7 mouse cellular contexts compared by ENCODE assay signal in the genomic region with DNA sequence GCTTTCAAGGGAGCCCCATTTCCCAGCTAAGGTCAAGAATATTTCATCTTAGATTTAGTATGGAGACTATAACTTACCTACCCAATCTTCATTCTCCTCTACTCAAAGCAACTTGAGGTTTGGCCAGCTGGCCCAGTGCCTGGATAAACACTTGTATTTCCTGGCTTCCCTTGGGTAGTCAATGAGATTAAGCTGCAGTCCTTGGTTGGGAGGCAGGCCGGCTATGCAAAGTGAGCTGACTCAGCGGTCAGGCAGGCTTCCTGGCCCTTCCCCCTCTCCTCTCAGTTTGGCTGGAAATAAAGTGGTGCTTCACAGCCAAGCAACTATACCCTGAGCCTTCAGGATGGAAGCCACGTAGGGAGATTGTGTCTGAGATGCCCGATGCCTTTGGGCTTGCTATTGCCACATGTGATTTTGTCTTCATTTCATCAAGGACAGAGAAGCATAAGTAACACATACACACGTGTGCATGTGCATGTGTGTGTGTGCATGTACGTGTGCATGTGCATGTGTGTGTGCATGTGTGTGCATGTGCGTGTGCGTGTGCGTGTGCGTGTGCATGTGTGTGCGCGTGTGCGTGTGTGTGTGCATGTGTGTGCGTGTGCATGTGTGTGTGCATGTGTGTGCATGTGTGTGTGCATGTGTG.
DNase-seq lines count a peak whose midpoint lies in the region; ATAC-seq lines count a peak whose summit lies in the region.

No protein-coding gene starts in this region.

- no peak overlapping the region for H3K4me3 ChIP-seq in embryonic facial prominence, embryonic 14.5 days (ENCODE audit: low read depth, low read length)
- peak overlapping the region; percentile 23; the same call in 1 of the 2 replicates for H3K4me3 ChIP-seq in heart, embryonic 10.5 days
- H3K4me3 ChIP-seq in liver, embryonic 13.5 days (replicated peaks) = no peak overlapping the region
- H3K4me3 ChIP-seq in neural tube, embryonic 14.5 days (ENCODE audit: low read depth, low read length) = no peak overlapping the region

- 69% methylated on average over 14 of the region's 14 CpGs for WGBS in embryonic facial prominence, embryonic 14.5 days
- WGBS in heart, embryonic 10.5 days = 61% methylated on average over 14 of the region's 14 CpGs
- WGBS in liver, embryonic 13.5 days (ENCODE audit: insufficient replicate concordance) = 65% methylated on average over 14 of the region's 14 CpGs
- WGBS in neural tube, embryonic 14.5 days = 71% methylated on average over 14 of the region's 14 CpGs

- H3K27me3 ChIP-seq in embryonic facial prominence, embryonic 14.5 days (replicated peaks; ENCODE audit: control insufficient read depth, insufficient read depth, low read length) = no peaks in the 10 kb centered on the region
- H3K27me3 ChIP-seq in heart, embryonic 10.5 days (ENCODE audit: insufficient read depth, poor library complexity, severe bottlenecking) = no peaks in the 10 kb centered on the region
- H3K27me3 ChIP-seq in liver, embryonic 13.5 days = no peaks in the 10 kb centered on the region
- no peaks in the 10 kb centered on the region for H3K27me3 ChIP-seq in neural tube, embryonic 14.5 days (ENCODE audit: control insufficient read depth, insufficient read depth, low read length)

- H3K4me2 ChIP-seq in embryonic facial prominence, embryonic 14.5 days (ENCODE audit: low read depth, low read length) = peak overlapping the region; percentile 18; the same call in 1 of the 2 replicates
- H3K4me2 ChIP-seq in liver, embryonic 13.5 days = no peak overlapping the region
- H3K4me2 ChIP-seq in neural tube, embryonic 14.5 days (ENCODE audit: low read depth, low read length) = no peak overlapping the region

- peaks cover 19% of the 10 kb centered on the region for H3K4me1 ChIP-seq in embryonic facial prominence, embryonic 14.5 days (ENCODE audit: control insufficient read depth, insufficient read depth, low read length)
- H3K4me1 ChIP-seq in heart, embryonic 10.5 days = peaks cover 23% of the 10 kb centered on the region
- H3K4me1 ChIP-seq in liver, embryonic 13.5 days (replicated peaks) = peaks cover 7% of the 10 kb centered on the region; the same call in 1 of the 2 replicates
- peaks cover 13% of the 10 kb centered on the region; the same call in 1 of the 2 replicates for H3K4me1 ChIP-seq in neural tube, embryonic 14.5 days (ENCODE audit: control insufficient read depth, insufficient read depth, low read length)

- DNase-seq in adrenal gland, adult 8-10 months = peak; percentile 90
- DNase-seq in embryonic facial prominence, embryonic 14.5 days (ENCODE audit: low spot score) = peak; percentile 96
- peak; percentile 89 for DNase-seq in heart, embryonic 10.5 days (ENCODE audit: low spot score)
- DNase-seq in kidney, adult 8-10 months = peak; percentile 68 to 82
- no peak for DNase-seq in liver, embryonic 13.5 days
- no peak for DNase-seq in thymus, adult 18-20 months

- peak; percentile 93 for ATAC-seq in embryonic facial prominence, embryonic 14.5 days (ENCODE audit: low read depth)
- ATAC-seq in liver, embryonic 13.5 days (ENCODE audit: low read depth) = peak; percentile 51
- peak; percentile 77; the same call in 1 of the 2 replicates for ATAC-seq in neural tube, embryonic 14.5 days (ENCODE audit: low read depth)

- H3K36me3 ChIP-seq in embryonic facial prominence, embryonic 14.5 days (ENCODE audit: control insufficient read depth, insufficient read depth, low read length) = no peaks in the 10 kb centered on the region
- no peaks in the 10 kb centered on the region for H3K36me3 ChIP-seq in heart, embryonic 10.5 days
- no peaks in the 10 kb centered on the region for H3K36me3 ChIP-seq in liver, embryonic 13.5 days
- no peaks in the 10 kb centered on the region for H3K36me3 ChIP-seq in neural tube, embryonic 14.5 days (ENCODE audit: control insufficient read depth, insufficient read depth, low read length)

- no peak overlapping the region for H3K9ac ChIP-seq in embryonic facial prominence, embryonic 14.5 days (ENCODE audit: low read depth, low read length)
- no peak overlapping the region for H3K9ac ChIP-seq in liver, embryonic 13.5 days
- H3K9ac ChIP-seq in neural tube, embryonic 14.5 days (replicated peaks; ENCODE audit: low read depth, low read length) = no peak overlapping the region

- H3K9me3 ChIP-seq in embryonic facial prominence, embryonic 14.5 days (ENCODE audit: control insufficient read depth, low read length) = no peaks in the 10 kb centered on the region
- no peaks in the 10 kb centered on the region for H3K9me3 ChIP-seq in heart, embryonic 10.5 days
- no peaks in the 10 kb centered on the region for H3K9me3 ChIP-seq in liver, embryonic 13.5 days (replicated peaks)
- no peaks in the 10 kb centered on the region for H3K9me3 ChIP-seq in neural tube, embryonic 14.5 days (ENCODE audit: control insufficient read depth, low read length)

- peak overlapping the region; percentile 28; the same call in 1 of the 2 replicates for H3K27ac ChIP-seq in embryonic facial prominence, embryonic 14.5 days (replicated peaks; ENCODE audit: low read depth, low read length)
- H3K27ac ChIP-seq in heart, embryonic 10.5 days = 0 out of 2 replicates have a peak overlapping the region, but pooled peaks have one; percentile 2
- no peak overlapping the region for H3K27ac ChIP-seq in liver, embryonic 13.5 days
- no peak overlapping the region for H3K27ac ChIP-seq in neural tube, embryonic 14.5 days (ENCODE audit: low read depth, low read length)

Comparison
In these comparisons a context has a peak if more than half of its experiments do, and no peak if none do; other contexts are left out.
1. DNase-seq: peak in adrenal gland, adult 8-10 months (single experiment), embryonic facial prominence, embryonic 14.5 days (single experiment), heart, embryonic 10.5 days (single experiment) and kidney, adult 8-10 months (2 of 2); none in liver, embryonic 13.5 days (single experiment) and thymus, adult 18-20 months (0 of 2).
2. H3K27ac ChIP-seq: peak in embryonic facial prominence, embryonic 14.5 days (single experiment) and heart, embryonic 10.5 days (single experiment); none in liver, embryonic 13.5 days (single experiment) and neural tube, embryonic 14.5 days (single experiment).
3. Peak in every context shown above with its lines, with median percentiles within 50 percentile points of each other: ATAC-seq.